Mouse (Mus musculus): ENCODE data around the gene Pik3cd.

DNA sequence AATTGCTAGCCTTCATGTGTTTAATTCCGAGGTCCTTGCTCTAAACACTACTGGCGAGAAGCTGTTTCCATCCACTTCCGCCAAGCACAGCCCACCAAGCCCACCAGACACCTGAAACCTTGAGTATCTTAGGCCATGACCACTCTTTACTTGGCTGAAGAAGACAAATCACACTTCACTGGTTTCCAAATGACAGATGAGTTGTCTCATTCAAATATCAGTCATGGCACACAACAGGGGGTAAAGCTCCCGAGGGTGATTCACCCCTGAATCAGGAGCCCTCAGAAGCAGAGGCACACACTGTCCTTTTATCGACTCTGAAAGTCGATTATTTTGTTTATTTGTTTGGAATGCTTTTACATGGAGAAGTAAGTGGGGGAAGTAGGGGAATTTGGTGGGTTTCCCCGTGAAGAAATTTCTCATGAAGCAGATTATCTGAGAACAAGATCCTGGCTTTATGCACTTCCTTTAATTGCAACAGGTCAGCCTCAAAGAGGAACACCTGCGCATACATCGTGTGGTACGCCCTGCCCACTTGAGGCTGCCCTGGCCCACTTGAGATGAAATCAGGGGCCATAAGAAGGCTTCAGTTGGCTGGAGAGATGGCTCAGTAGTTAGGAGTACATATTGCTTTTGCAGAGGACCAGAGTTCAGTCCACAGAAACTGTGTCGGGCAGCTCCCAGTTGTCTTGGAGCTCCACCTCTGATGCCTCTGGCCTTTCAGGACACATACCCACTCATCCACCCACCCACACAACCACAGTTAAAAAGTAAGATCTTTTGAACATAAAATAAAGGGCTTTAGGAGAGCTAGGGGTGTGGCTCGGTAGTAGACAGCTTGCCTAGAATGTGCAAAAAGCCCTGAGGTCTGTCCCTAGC lies 12.3 kb downstream of the Pik3cd start:
- TF ChIP-seq CTCF (IDR thresholded peaks at IDR 0.05; ENCODE audit: low read depth, low read length) (no peak), POLR2A (IDR thresholded peaks at IDR 0.05; ENCODE audit: extremely low read depth, insufficient read depth, low read length) (no peak)
